Mouse (Mus musculus) cerebellum, adult 2 months (tissue): ENCODE results near the gene Pik3cb. TPM values are rescaled to one million over a fixed set of nuclear protein-coding genes. Genes with fewer than 3 reads are reported as not detected.

Experiments used
- DNase-seq, 2 experiments: peaks; one replicate each; pipeline ENCODE4 v3.0.0; 2021
- H3K27ac ChIP-seq: fragments of 200-500 bp; 2 replicates; pipeline ENCODE4 v1.5.1; 2012; ENCODE audit warnings: low read length, control low read depth, inconsistent platforms; ENCODE audit not compliant: insufficient read depth
- H3K27me3 ChIP-seq: fragments of 200-500 bp; 2 replicates; pipeline ENCODE4 v1.6.1; 2012; ENCODE audit warnings: inconsistent platforms, mild to moderate bottlenecking, low read length, moderate library complexity; ENCODE audit not compliant: control insufficient read depth, insufficient read depth
- H3K4me1 ChIP-seq: fragments of 200-500 bp; 2 replicates; pipeline ENCODE4 v1.6.1; 2011; ENCODE audit warnings: low read length; ENCODE audit not compliant: control insufficient read depth, insufficient read depth
- H3K4me3 ChIP-seq: fragments of 200-500 bp; replicated peaks from 2 replicates; pipeline ENCODE3; 2011; ENCODE audit warnings: mild to moderate bottlenecking, low read depth, low read length, control low read depth; ENCODE audit not compliant: insufficient read depth
- CTCF ChIP-seq: fragments of 200-500 bp; IDR thresholded peaks from 2 replicates; pipeline ENCODE4 v1.5.1; 2011; ENCODE audit warnings: low read depth, mild to moderate bottlenecking, control low read depth, low read length, moderate library complexity, borderline replicate concordance; ENCODE audit not compliant: insufficient read depth
- POLR2A ChIP-seq: fragments of 200-500 bp; IDR thresholded peaks from 2 replicates; pipeline ENCODE4 v1.6.1; 2011; ENCODE audit warnings: low read length, control low read depth, borderline replicate concordance; ENCODE audit not compliant: insufficient read depth
- WGBS: fragments of 180-500 bp; shearing (Covaris S2); methylation state at CpG from one replicate; pipeline ENCODE4 v1.1.7; 2018; 5-methylcytosine and 5-hydroxymethylcytosine counted together
- polyA plus RNA-seq: library from polyadenylated mRNA; depleted of rRNA; stranded (reverse); fragments of >200 nt; gene quantifications from 2 replicates; pipeline ENCODE4 v1.2.3, GENCODE M21; 2012; rRNA removed

The Pik3cb gene
- 15.7 and 16.5 TPM in 2 replicates for polyA plus RNA-seq

DNA sequence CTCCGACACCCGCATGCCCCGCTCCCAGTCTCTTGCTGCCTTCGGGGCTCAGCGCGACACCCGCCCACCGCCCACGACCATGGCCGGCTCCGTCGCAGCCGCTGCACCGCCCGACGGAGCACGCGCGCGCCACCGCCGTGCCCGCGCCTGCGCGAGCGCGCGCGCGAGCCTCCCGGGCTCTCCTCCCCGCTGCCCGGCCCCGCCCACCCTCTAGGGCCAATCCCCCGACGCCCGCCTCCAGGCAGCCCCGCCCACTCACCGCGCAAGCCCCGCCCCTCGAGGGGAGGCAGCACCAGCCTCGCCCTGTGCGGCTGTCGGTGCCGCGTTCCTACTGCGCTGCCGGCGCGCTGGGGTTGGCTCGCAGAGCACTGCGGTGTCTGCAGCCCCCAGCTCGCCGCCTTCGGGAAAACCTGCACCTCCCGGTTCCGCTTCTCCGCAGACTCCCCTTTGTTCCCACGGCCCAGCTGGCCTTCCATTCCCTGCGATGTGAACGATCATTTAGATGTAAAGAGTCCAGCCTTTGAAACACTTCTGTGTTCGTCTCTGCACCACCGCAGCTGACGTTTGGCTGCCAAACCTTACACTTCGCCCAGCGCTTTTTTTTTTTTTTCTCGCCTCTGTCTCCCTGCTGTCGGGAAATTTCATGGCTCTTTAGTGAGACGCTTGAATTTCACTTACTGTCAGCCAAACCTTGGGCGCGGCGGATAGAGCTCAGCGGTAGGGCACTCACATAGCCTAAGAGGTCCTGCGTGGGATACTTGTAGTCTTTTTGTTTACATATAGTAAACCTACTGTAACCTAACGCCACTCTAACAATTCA, at the start of gene Pik3cb:
Gene Pik3cb, minus strand, starts transcription at position 559 of the 820 bp plus-strand sequence.
- Histone ChIP-seq H3K4me3 (peak within 1 kb of the TSS; percentile 98), H3K27ac (peak within 1 kb of the TSS; percentile 92), H3K27me3 (no peaks in the 10 kb centered on the region), H3K4me1 (peaks cover 4% of the 10 kb centered on the region; the same call in 1 of the 2 replicates)
- peak; percentile 96 to 98 for DNase-seq
- 2% methylated on average over 77 of the region's 77 CpGs for WGBS
- TF ChIP-seq CTCF (no peak), POLR2A (peak; percentile 82)

DNA sequence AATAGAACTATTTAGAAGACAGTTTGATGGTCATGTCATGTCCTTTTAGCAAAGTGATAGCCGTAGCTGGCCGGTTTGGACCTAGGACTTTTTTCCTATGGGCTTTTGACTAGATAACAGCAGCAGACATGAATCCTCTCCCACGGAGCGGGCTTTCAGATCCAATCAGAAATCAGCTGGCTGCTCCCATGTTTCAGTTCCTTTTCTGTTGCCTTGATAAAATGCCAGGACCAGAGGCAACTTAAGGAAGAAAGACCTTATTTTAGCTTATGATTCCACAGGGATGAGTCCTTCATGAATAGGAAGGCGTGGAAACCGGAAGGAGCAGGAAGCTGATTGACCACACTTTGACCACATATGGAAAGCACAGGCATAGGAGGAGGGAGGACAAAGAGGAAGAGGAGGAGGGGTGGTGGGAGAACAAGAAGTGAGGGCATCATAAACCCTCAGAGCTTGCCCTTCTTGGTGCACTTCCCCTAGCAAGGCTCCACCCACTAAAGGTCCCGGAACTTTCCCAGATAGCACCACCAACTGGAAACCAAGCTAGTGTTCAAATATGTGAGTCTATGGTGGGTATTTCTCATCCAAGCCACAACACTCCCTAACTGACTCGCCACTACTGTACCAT, 42.7 kb upstream of the Pik3cb start:
- DNase-seq: no peak
- Histone ChIP-seq H3K27ac (no peak overlapping the region), H3K4me3 (no peak overlapping the region), H3K4me1 (no peaks in the 10 kb centered on the region), H3K27me3 (no peaks in the 10 kb centered on the region)
- no peak for TF ChIP-seq CTCF
- TF ChIP-seq POLR2A: no peak
- WGBS: 79% methylated on average over 8 of the region's 8 CpGs

DNA sequence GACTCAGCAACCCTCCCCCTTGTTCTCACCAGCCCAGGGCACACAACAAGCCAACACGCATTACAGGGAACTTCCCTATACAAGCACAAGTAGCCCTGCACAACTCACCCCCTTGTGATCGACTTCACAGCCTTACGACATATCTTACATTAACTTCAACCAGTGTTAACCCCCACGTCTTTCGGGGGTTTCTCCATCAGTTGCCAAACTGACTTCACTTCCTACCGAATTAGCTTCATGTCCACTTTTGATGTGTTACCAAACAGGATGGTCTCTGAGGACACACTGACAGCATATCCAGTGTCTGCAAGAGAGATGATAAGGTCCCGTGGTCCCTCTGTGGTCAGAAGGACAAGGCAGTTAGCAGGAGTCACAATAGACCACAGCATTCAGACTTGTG, 41.7 kb upstream of the Pik3cb start:
- no peak for DNase-seq
- no peak for TF ChIP-seq POLR2A
- no peak for TF ChIP-seq CTCF
- 90% methylated on average over 7 of the region's 7 CpGs for WGBS
- no peaks in the 10 kb centered on the region for H3K4me1 ChIP-seq
- H3K4me3 ChIP-seq: no peak overlapping the region
- no peak overlapping the region for H3K27ac ChIP-seq
- H3K27me3 ChIP-seq: no peaks in the 10 kb centered on the region

DNA sequence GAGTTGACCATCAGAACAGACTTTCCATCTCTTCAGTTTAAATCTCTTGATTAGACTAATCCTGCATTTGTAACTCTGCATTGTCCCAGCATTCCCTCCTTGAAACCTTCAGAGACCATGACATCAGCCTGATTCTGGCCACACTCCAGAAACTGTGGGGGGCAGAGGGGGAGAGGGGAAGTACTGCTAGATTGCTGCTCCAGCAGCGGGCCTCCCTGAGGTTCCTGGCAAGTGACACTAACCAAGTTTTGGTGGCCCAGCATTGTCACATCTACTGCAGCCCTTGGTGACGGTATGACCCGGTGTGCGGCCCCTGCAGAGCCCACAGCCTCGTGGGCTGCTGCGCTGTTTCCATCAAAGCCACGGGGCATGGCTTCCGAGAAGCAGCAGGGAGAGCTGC, 39.9 kb upstream of the Pik3cb start:
- Histone ChIP-seq H3K27ac (no peak overlapping the region), H3K4me1 (no peaks in the 10 kb centered on the region), H3K4me3 (no peak overlapping the region), H3K27me3 (no peaks in the 10 kb centered on the region)
- WGBS: 6% methylated on average over 8 of the region's 8 CpGs
- TF ChIP-seq POLR2A (no peak), CTCF (no peak)
- no peak for DNase-seq

DNA sequence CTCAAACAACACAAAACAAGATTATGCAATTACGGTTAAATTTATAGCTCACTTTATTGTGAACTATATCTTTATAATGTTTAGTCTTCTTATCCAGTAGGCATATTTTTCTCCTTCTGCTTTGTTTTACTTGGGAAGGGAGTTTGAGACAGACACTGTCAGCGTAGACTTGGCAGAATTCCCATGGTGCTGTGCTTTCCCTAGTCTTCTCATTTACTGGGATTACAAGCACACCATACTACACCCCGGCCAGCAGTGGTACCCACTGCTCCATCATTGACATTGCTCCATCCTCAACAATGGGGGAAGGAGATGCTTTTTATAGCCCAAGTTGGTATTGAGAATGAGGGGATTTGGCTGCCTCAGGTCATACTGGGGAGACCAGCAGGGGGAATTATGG, 38.3 kb upstream of the Pik3cb start:
- WGBS: 67% methylated on average over 3 of the region's 3 CpGs
- TF ChIP-seq POLR2A: no peak
- no peak for TF ChIP-seq CTCF
- H3K27me3 ChIP-seq: no peaks in the 10 kb centered on the region
- no peaks in the 10 kb centered on the region for H3K4me1 ChIP-seq
- H3K4me3 ChIP-seq: no peak overlapping the region
- no peak for DNase-seq
- no peak overlapping the region for H3K27ac ChIP-seq

DNA sequence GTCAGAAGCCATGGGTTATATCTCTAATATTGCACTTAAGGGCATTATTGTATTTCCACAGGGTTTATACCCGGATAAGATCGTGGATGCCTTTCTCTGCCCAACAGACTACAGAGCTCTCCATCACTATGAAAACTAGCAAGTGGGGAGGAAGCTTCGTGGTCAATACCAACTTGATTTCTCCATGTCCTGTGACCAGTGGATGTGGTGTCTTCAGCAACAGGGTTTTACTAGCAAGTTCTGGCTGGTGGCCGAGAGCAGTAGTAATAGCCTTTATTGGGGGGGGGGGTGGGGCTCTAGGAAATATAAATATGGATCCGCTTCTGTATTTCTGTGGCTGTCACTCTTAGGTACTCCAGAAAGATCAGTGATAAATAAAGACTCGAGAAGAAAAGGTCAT, 35.4 kb upstream of the Pik3cb start:
- whole genome bisulfite sequencing: 91% methylated on average over 6 of the region's 6 CpGs
- Histone ChIP-seq H3K27ac (no peak overlapping the region), H3K27me3 (no peaks in the 10 kb centered on the region), H3K4me3 (no peak overlapping the region), H3K4me1 (no peaks in the 10 kb centered on the region)
- no peak for TF ChIP-seq POLR2A
- no peak for TF ChIP-seq CTCF
- no peak for DNase-seq

DNA sequence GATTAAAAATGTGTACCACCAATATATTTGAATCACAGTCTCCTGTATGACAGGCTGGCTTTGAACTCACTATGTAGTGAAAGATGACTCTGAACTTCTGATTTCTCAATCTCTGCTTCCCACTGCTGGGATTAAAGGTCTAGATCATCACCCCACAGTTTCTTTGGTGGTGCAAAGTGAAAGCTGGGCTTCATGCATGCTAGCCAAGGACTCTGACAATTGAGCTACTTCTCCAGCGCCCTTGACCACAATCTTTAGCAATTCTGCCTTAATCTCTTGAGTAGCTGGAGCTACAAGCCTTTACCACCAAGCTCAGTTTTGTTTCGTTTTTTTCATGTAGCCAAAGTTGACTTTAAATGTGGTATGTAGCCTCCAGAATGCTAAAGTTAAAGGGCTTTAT, 32.4 kb upstream of the Pik3cb start:
- 76% methylated on average over 2 of the region's 2 CpGs for WGBS
- Histone ChIP-seq H3K4me1 (no peaks in the 10 kb centered on the region), H3K4me3 (no peak overlapping the region), H3K27me3 (no peaks in the 10 kb centered on the region), H3K27ac (no peak overlapping the region)
- TF ChIP-seq CTCF (no peak), POLR2A (no peak)
- DNase-seq: no peak

DNA sequence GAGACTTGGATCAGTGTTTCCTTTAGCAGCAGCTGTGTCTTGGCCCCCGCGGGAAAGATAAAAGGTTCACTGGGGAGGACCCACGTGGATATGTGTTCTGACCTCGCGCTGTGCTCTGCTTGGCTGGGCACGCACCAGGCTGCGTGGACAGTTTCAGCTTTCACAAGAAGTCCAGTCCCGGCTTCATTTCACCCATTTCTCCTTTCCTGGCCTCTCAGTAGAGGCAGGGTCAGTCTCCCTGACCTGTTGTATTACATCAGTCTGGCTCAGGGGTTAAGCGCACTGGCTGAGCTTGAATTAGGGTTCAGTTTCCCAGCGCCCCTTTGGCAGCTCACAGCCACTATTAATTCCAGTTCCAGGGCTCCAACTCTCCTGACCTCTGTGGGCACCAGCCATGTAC, 30.8 kb upstream of the Pik3cb start:
- no peaks in the 10 kb centered on the region for H3K27me3 ChIP-seq
- 21% methylated on average over 10 of the region's 10 CpGs for WGBS
- no peak for DNase-seq
- TF ChIP-seq CTCF (no peak), POLR2A (no peak)
- H3K27ac ChIP-seq: no peak overlapping the region
- H3K4me3 ChIP-seq: no peak overlapping the region
- H3K4me1 ChIP-seq: no peaks in the 10 kb centered on the region
